Mouse (Mus musculus) embryonic facial prominence, embryonic 11.5 days (tissue): ENCODE results near the gene Pdcd4. TPM values are rescaled to one million over a fixed set of nuclear protein-coding genes. Genes with fewer than 3 reads are reported as not detected.

ENCODE experiments used
- ATAC-seq: fragments of 200-750 bp; cut with Nextera tagmentation; replicated peaks from 2 replicates; pipeline ENCODE4 v1.8.0; 2017; ENCODE audit warnings: low read depth; ENCODE audit not compliant: insufficient number of reproducible peaks, low FRiP score, low TSS enrichment
- DNase-seq: peaks from one replicate; pipeline ENCODE4 v3.0.0-alpha.2; 2015; ENCODE audit warnings: low spot score
- H3K27ac ChIP-seq: fragments of 300-500 bp; sonication (generic); replicated peaks from 2 replicates; pipeline ENCODE4 v1.5.1; 2014; ENCODE audit warnings: mild to moderate bottlenecking, low read depth, low read length, control low read depth
- H3K27me3 ChIP-seq: fragments of 300-500 bp; sonication (generic); 2 replicates; pipeline ENCODE4 v1.6.1; 2014; ENCODE audit warnings: mild to moderate bottlenecking, low read length, moderate library complexity, mixed read lengths; ENCODE audit not compliant: control insufficient read depth, insufficient read depth
- H3K36me3 ChIP-seq: fragments of 300-500 bp; sonication (generic); replicated peaks from 2 replicates; pipeline ENCODE4 v1.6.1; 2014; ENCODE audit warnings: low read depth, mild to moderate bottlenecking, low read length, moderate library complexity, mixed read lengths; ENCODE audit not compliant: control insufficient read depth, insufficient read depth
- H3K4me1 ChIP-seq: fragments of 300-500 bp; sonication (generic); 2 replicates; pipeline ENCODE4 v1.6.1; 2014; ENCODE audit warnings: low read length, mixed read lengths; ENCODE audit not compliant: control insufficient read depth, insufficient read depth
- H3K4me2 ChIP-seq: fragments of 300-500 bp; sonication (generic); 2 replicates; pipeline ENCODE4 v1.6.1; 2014; ENCODE audit warnings: low read depth, mild to moderate bottlenecking, control low read depth, low read length, moderate library complexity
- H3K4me3 ChIP-seq: fragments of 300-500 bp; sonication (generic); 2 replicates; pipeline ENCODE4 v1.5.1; 2014; ENCODE audit warnings: low read depth, low read length, control low read depth
- H3K9ac ChIP-seq: fragments of 300-500 bp; sonication (generic); replicated peaks from 2 replicates; pipeline ENCODE4 v1.6.1; 2014; ENCODE audit warnings: mild to moderate bottlenecking, control low read depth, low read length
- H3K9me3 ChIP-seq: fragments of 300-500 bp; sonication (generic); replicated peaks from 2 replicates; pipeline ENCODE4 v1.6.1; 2016; ENCODE audit warnings: mild to moderate bottlenecking, low read length, inconsistent platforms, mixed read lengths; ENCODE audit not compliant: control insufficient read depth
- WGBS: fragments of 180-500 bp; shearing (Covaris S2); extraction: QIAGEN DNeasy Blood & Tissue Kit; methylation state at CpG from one replicate; pipeline ENCODE4 v1.1.7; 2014; 5-methylcytosine and 5-hydroxymethylcytosine counted together
- polyA plus RNA-seq: library from polyadenylated mRNA; unstranded; fragments of >200 nt; fragmentation: Nextera tagmentation; extraction: Ambion mirVana; gene quantifications from 2 replicates; pipeline ENCODE4 v1.2.1, GENCODE M21; 2014

Gene Pdcd4
- polyA plus RNA-seq, 1 experiment from 2014 or later, result 96.2 TPM

DNA sequence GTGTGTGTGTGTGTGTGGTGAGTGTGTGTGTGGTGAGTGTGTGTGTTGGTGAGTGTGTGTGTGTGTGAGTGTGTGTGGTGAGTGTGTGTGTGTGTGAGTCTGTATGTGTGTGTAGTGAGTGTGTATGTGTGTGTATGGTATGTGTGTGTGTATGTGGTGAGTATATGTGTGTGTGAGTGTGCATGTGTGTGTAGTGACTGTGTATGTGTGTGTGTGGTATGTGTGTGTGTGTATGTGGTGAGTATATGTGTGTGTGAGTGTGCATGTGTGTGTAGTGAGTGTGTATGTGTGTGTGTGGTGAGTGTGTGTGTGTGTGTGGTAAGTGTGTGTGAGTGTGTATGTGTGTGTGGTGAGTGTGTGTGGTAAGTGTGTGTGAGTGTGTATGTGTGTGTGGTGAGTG is 24.8 kb upstream of the Pdcd4 start:
- Histone ChIP-seq H3K9ac (no peak overlapping the region), H3K27ac (no peak overlapping the region), H3K36me3 (no peaks in the 10 kb centered on the region), H3K4me1 (no peaks in the 10 kb centered on the region), H3K9me3 (no peaks in the 10 kb centered on the region), H3K4me2 (no peak overlapping the region), H3K27me3 (no peaks in the 10 kb centered on the region), H3K4me3 (no peak overlapping the region)
- DNase-seq (no peak), ATAC-seq (no peak)

DNA sequence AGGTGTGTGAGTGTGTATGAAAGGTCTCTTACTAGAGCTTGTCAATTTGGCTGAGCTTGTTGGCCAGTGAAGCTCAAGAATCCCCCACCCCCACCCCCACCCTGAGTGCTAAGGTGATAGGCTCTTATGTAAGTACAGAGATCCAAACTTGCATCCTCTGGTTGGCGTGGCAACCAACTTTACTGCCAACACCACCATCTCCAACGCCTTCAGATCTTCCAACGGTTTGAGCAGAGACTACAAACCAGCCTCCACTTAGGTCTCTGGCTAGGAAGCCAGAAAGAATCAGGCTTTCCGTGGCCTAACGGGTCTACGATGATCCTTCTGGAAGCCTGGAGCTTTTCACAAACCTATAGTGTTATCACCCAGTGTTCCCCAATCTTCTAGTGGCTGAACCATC is 23.9 kb upstream of the Pdcd4 start:
- H3K4me1 ChIP-seq, result no peaks in the 10 kb centered on the region
- no peaks in the 10 kb centered on the region for H3K36me3 ChIP-seq
- no peaks in the 10 kb centered on the region for H3K27me3 ChIP-seq
- no peak overlapping the region for H3K4me3 ChIP-seq
- DNase-seq (no peak), ATAC-seq (no peak)
- no peak overlapping the region for H3K4me2 ChIP-seq
- H3K9me3 ChIP-seq, result no peaks in the 10 kb centered on the region
- WGBS, result 91% methylated on average over 6 of the region's 6 CpGs
- H3K27ac ChIP-seq, result no peak overlapping the region
- H3K9ac ChIP-seq, result no peak overlapping the region

DNA sequence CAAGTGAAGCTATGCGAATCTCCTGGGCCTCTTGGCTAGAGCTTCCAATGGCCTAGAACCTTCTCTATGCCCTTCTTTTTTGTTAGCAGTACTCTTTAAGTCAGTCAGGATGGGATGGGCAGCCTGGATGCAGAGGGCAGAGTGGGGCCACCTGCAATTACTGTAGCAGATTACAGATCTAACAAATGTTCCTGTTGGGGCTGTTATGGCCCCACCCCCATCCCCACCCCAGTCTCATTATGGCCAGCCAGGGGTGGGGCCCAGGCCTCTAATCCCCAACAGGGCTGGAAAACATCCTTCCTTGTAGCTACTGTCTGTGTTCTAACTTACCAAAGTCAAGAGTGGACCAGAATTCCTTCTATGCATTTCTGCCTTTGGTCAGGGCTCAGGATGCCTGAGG is 23.2 kb upstream of the Pdcd4 start:
- Histone ChIP-seq H3K27me3 (no peaks in the 10 kb centered on the region), H3K9ac (no peak overlapping the region), H3K4me2 (no peak overlapping the region), H3K4me3 (no peak overlapping the region), H3K4me1 (no peaks in the 10 kb centered on the region), H3K9me3 (no peaks in the 10 kb centered on the region), H3K36me3 (no peaks in the 10 kb centered on the region), H3K27ac (no peak overlapping the region)
- 89% methylated on average over 1 of the region's 1 CpGs for WGBS
- ATAC-seq (no peak), DNase-seq (no peak)

DNA sequence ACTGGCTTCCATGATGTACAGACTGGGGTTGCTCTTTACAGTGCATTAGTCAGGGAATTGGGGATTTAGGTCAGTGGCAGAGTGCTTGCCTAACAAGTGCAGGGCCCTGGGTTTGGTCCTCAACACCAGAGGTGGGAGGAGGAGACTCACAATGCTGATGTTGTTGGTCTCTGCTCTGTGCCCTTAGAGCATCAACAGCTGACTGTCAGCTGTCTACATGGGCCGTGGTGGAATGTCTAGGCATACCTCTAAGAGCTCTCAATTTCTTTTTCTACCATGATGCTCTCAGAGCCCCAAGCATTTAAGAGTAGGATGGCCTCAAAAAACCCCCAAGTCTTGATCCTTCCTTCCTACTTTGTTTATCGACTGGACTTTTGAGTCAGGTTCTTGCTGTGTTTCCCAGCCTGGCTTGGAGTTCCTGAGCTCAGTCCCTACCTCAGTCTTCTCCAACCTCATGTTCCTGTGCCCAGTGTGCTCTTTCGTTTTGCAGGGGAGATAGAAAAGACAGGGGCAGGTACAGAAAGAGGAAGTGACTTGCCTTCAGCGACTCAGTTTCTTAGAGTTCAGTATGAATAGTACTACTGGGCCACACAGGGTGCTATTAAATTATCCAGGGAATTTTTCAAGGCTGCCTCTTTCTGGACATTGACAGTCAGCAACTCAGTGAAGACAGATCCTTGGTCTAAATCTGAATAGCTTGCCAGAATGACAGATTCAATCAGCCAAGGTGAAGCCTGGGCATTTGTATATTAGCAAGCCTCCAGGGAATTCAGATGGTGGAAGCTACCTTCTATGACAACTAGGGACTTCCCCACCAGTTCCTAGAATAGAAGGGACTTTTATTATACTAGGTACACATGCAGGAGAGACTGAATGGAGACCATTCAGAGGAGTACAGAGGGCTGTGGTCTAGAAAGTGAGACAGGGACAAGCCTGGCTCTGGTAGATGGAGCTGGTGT is 22.3 kb upstream of the Pdcd4 start:
- Histone ChIP-seq H3K36me3 (no peaks in the 10 kb centered on the region), H3K4me3 (no peak overlapping the region), H3K4me1 (no peaks in the 10 kb centered on the region), H3K4me2 (no peak overlapping the region), H3K27me3 (no peaks in the 10 kb centered on the region), H3K27ac (no peak overlapping the region), H3K9me3 (no peaks in the 10 kb centered on the region), H3K9ac (no peak overlapping the region)
- ATAC-seq, result no peak
- no peak for DNase-seq
- WGBS, result 77% methylated on average over 4 of the region's 4 CpGs

DNA sequence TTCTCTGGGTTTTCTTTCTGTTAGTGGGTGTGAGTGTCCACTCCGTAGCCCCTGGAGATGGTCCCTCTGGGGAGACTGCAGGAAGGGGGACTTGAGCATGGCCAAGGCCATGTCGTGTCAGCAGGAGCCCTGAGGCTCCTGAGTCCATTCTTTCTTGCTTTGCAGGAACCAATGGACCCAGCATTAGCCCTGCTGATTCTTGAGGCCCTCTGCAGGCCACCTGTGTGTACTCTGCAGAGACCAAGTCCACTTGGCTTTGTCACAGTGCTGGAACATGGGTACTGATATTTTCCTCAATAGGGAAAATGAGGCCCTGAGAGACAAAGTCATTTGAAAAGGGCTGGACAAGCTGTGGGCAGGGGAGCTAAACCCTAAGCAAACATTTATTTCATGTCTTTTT is 21.5 kb upstream of the Pdcd4 start:
- WGBS, result 74% methylated on average over 2 of the region's 2 CpGs
- Histone ChIP-seq H3K9me3 (no peaks in the 10 kb centered on the region), H3K27ac (no peak overlapping the region), H3K4me1 (no peaks in the 10 kb centered on the region), H3K4me2 (no peak overlapping the region), H3K36me3 (no peaks in the 10 kb centered on the region), H3K27me3 (no peaks in the 10 kb centered on the region), H3K4me3 (no peak overlapping the region), H3K9ac (no peak overlapping the region)
- ATAC-seq (no peak), DNase-seq (no peak)

DNA sequence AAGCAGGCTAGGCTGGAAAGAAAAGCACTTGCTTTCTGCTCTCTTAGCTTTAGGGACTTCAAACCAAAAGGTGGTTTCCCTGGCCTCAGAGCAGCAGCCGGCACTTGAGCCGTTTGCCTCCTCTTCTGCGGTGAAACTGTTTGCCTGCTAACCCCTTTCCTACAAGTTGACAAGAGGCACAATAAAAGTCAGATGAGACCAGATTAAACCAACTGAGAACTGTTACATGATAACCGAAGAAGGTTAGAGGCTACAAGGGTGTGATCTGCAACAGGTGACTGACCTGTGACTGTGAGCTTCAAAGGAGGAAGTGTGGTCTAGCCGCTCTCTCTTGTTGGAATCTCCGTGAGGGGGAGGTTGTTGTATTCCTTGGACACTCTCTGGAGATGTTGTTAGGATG is 20.5 kb upstream of the Pdcd4 start:
- 89% methylated on average over 6 of the region's 6 CpGs for WGBS
- ATAC-seq, result no peak
- H3K27me3 ChIP-seq, result no peaks in the 10 kb centered on the region

DNA sequence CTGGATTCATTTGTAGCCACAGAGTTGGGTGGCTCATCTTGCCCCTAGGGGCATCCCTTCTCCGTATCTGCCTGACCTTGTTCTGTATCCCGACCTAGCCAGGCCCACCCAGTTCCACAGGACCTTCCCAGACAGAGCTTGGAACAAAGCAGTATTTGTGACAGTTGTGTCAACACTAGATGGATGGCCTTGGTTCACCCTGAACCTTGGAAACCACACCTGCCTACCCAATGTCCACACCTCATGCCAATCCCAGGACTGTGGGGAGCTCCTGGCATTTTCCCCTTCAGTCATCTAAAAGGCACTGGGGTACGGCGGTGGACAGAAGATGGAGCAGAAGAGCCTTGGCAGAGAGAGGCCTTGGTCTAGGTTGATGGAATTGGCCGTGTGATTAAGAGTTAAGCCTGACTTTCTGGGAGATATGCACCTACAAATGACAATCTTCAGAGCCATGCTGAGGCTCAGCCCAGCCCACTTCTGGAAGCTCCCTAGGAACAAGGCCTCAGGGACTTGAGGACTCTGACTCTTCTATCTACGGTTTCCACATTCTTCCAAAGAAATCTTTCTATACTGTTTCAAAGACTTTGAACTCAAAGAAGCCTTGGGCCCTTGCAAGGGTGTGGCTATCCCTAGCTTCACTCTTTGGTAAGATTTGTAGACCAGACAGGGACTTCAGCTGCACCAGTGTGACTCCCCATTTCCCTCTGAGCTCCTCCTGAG is 18.9 kb upstream of the Pdcd4 start:
- DNase-seq, result no peak
- no peak overlapping the region for H3K27ac ChIP-seq
- H3K9me3 ChIP-seq, result no peaks in the 10 kb centered on the region
- WGBS, result 79% methylated on average over 6 of the region's 6 CpGs
- no peaks in the 10 kb centered on the region for H3K36me3 ChIP-seq
- no peak overlapping the region for H3K4me3 ChIP-seq
- no peaks in the 10 kb centered on the region for H3K4me1 ChIP-seq
- H3K9ac ChIP-seq, result no peak overlapping the region
- ATAC-seq, result no peak
- H3K4me2 ChIP-seq, result no peak overlapping the region
- no peaks in the 10 kb centered on the region for H3K27me3 ChIP-seq

More for the DNA sequence above, 20.5 kb upstream of the Pdcd4 start:
- DNase-seq, result no peak
- Histone ChIP-seq H3K9me3 (no peaks in the 10 kb centered on the region), H3K4me2 (no peak overlapping the region), H3K9ac (no peak overlapping the region), H3K4me1 (no peaks in the 10 kb centered on the region), H3K4me3 (no peak overlapping the region), H3K27ac (no peak overlapping the region), H3K36me3 (no peaks in the 10 kb centered on the region)

DNA sequence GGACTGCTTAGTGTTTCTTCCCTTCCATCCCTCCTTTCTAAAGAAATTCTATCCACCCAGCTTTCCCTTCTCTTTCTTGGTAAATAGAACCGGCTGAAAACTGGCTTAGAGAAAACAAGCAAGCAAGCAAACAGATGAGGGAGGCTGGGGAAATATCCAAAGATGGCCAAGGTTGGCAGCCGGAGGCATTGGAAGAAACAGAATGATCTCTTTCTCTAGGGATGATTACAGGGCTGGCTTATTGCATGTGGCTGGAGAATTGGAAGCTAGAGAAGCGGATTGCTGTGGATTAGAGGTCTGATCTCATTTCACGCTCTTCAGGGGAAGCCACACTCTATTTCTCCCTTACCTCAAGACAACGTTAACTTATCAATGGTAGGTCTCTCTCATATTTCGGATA is 16.8 kb upstream of the Pdcd4 start:
- ATAC-seq (no peak), DNase-seq (no peak)
- Histone ChIP-seq H3K4me2 (no peak overlapping the region), H3K4me1 (no peaks in the 10 kb centered on the region), H3K27me3 (no peaks in the 10 kb centered on the region), H3K4me3 (no peak overlapping the region), H3K27ac (no peak overlapping the region), H3K9me3 (no peaks in the 10 kb centered on the region), H3K9ac (no peak overlapping the region), H3K36me3 (no peaks in the 10 kb centered on the region)
- 64% methylated on average over 6 of the region's 6 CpGs for WGBS
